Mouse (Mus musculus): ENCODE results near the gene Tmem151b.

The Tmem151b gene

DNA sequence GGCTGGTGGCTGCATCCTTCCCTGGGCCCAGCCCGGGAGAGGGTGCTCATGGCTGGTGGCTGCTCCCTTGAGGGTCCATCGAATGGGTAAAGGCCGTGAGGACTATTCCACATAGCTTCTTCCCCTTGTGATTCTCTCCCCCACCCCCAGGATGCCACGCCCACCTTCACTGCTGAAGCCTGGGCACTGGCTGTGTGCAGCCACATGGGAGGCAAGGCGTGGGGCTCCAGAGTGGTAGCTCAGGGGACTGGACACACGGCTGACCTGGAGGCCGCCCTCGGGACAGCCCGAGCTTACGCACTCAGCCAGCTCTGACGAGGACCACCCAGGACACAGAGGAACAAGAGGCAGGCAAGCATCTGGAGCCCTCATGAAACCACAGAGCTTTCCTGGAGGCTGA is 29.3 kb downstream of the Tmem151b start:
- TF ChIP-seq GATA4 (IDR thresholded peaks at IDR 0.05; ENCODE audit: insufficient replicate concordance, low read length), result no peak

GRCm38 (mm10) chr17:45518766-45519475 is 30.6 kb downstream of the Tmem151b start:
- no peak for TF ChIP-seq GATA4 (IDR thresholded peaks at IDR 0.05; ENCODE audit: insufficient replicate concordance, low read length)

GRCm38 (mm10) chr17:45517549-45518215 is 31.8 kb downstream of the Tmem151b start:
- no peak for TF ChIP-seq GATA4 (IDR thresholded peaks at IDR 0.05; ENCODE audit: insufficient replicate concordance, low read length)

DNA sequence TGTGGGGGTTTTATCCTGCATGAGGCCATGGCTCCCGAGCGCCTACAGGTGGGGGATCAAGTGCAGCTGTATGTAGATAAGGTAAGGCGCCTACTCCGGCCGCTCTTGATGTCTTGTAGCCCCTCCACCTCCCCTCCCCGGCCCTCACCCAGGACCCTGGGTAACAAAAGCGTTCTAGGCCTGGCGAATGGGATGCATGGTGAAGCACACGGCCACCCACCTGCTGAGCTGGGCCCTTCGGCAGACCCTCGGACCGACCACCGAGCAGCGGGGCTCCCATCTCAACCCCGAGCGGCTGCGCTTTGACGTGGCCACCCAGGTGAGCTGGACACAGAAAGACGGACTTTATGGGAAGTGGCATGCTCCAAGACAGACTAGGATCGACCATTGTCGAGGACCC is 32.3 kb downstream of the Tmem151b start:
- no peak for TF ChIP-seq GATA4 (IDR thresholded peaks at IDR 0.05; ENCODE audit: insufficient replicate concordance, low read length)

DNA sequence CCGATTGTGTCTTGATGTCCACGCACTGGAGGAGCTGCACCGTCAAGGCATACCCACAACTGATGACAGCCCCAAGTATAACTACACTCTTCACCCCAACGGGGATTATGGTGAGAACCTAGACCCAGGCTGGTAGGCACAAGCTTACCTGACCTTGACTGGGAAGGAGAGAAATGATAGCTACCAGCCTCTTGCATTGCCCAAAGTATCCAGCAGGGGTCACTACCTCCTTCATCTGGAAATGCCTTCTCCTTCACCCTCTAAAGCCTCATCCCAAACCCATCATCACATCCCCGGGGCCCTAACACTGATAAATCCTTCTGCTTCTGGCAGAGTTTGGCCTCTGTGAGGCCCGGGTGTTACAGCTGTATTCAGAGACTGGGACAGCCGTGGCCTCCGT is 33.0 kb downstream of the Tmem151b start:
- TF ChIP-seq GATA4 (IDR thresholded peaks at IDR 0.05; ENCODE audit: insufficient replicate concordance, low read length), result no peak

DNA sequence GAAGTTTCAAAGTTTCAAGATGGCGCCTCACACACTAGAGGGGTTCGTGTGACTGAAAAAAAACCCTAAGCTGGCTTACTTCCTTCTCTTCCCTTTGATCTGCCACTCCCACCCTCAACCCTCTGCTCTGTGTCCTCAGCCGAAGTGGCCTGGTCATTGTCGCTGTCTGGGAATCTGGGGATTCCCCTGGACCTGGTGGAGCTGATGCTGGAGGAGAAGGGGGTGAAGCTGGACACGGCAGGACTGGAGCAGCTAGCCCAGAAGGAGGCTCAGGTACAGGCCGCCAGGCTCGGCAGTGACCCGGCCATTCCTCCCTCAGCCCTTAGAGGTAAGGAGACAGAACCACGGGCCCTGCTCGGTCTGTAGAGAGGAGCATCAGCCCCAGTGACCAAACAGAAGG is 33.7 kb downstream of the Tmem151b start:
- no peak for TF ChIP-seq GATA4 (IDR thresholded peaks at IDR 0.05; ENCODE audit: insufficient replicate concordance, low read length)

DNA sequence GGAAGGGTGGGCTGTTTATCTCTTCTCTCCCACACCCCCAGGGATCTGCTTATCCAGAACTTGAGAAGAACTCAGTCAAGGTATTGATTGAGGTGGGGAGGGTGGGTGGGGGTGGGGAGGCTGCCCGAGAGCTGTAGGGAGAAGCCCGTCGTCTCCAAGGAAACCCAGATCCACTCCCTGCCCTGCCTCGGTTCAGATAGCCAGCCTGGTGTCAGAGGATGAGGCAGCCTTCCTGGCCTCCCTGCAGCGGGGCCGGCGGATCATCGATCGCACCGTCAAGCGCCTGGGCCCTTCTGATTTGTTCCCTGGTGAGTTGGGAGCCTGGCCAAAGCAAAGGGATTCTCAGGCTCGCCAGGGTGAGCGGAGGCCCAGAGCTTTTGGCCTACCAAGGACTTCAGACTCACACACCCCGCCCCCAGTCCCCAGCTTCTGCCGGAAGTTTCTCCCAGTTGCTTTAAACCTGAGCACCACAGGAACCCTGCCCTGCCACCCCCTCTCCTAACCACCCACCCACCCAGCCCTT is 34.2 kb downstream of the Tmem151b start:
- TF ChIP-seq GATA4 (IDR thresholded peaks at IDR 0.05; ENCODE audit: insufficient replicate concordance, low read length), result no peak

DNA sequence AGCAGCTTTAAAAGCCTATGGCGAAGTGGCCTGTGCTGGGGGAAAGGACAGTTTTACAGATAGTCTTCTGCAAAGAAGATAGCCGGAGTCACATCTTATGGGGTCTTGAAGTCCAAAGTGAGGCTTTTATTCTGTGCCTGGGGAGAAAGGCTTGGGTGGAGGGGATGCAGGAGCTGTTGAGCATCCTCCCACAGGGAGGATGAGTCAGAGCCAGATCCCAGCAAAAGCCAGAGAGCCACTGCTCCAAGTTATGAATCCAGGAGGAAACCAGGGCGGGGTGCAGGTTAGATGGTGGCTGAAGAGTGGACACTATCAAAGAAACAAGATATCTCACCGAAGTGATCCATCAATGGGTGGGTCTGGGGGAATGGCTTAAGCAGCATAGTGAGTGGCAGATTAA is 37.7 kb downstream of the Tmem151b start:
- no peak for TF ChIP-seq GATA4 (IDR thresholded peaks at IDR 0.05; ENCODE audit: insufficient replicate concordance, low read length)

DNA sequence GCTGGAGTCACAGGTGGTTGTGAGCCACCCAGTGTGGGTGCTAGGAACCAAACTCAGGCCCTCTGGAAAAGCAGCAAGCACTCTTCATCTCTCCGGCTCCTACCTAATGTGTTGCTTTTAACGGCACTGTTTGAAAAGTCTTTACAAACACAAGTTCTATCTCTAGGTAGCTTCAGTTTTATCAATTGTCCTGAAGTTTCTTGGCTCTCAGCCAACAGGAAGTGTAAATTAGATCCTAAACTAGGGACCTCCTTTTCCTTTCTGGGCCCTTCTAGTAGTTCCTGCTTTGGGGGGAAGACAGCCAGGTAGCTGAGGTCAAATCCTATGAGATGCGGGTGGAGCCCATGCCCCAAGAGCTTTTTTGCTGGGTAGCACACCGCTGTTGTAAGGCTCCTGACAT is 38.6 kb downstream of the Tmem151b start:
- TF ChIP-seq GATA4 (IDR thresholded peaks at IDR 0.05; ENCODE audit: insufficient replicate concordance, low read length), result no peak

GRCm38 (mm10) chr17:45506700-45507189 is 42.7 kb downstream of the Tmem151b start, which contains the start of gene Aars2:
Aars2 (plus strand) TSS chr17:45506841.
- peak; percentile 15; the same call in 1 of the 2 replicates for TF ChIP-seq GATA4 (IDR thresholded peaks at IDR 0.05; ENCODE audit: insufficient replicate concordance, low read length)

DNA sequence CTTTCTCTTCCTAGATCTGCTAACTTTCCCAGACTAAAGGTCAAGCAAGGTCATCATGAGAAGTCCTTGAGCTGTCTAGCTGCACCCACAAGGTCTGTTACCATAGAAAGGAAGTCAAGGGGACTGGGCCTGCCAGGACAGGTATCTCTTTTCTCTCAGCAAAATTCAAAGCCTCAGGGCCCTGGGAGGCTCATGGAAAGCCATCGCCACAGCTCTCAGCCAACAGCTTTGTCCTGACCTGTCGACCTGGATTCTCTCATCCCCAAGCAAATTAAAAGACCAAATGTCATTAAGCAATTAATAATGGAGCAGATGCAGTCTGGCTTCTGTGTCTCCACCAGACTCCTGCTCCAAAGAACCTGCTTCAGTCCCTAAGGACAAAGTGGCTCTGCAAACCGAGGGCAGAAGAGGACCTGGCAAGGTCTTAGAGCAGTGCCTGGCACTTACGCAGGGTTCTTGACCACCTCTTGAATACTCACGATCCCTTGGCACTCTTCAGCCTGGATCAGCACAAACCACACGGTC is 43.5 kb downstream of the Tmem151b start:
- no peak for TF ChIP-seq GATA4 (IDR thresholded peaks at IDR 0.05; ENCODE audit: insufficient replicate concordance, low read length)

DNA sequence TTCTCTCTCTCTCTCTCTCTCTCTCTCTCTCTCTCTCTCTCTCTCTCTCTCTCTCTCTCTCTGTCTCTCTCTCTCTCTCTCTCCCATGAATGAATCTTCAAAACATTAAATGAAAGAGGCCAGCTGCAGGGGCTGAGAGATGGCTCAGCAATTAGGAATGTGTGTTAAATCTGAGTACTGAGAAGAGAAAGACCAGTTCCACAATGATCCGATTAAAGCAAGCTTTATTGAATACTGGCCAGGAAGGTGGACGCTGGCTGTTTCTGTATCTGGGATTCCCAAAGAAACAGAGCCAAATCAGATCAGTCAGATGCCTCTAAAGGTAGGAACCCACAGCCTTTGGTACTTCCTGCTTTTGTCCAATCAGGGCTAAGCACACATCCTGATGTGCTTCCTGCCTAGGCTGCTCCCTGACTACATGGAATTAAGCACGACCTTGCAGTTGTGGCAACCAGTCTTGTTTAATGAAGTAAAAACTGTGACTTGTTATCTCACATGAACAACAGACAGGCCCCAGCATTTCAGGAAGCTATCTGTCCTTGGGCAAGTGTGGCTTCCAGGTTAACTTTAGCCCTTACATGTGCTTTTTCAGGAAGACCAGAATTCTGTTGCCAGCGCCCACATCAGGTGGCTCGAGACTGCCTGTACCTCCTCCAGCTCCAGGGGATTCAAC is 46.0 kb downstream of the Tmem151b start:
- TF ChIP-seq GATA4 (IDR thresholded peaks at IDR 0.05; ENCODE audit: insufficient replicate concordance, low read length), result no peak

DNA sequence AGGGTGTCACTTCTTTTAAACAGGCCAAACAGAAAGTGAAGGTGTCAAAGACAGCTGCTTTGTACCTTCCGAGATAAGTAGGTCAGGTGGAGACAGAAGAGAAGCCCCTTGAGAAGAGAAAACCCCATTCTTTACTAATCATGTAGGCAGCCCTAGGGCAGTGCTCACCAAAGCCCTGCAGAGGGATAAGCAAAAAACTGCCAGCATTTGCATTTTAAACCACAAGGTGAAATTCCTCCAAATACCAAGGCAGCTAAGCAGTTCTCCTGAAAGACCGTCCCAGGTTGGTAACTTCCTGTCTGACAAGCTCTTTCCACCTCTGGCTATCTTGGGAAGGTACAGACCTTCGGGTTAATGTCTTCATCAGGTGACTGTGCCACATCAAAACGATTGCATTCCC is 47.2 kb downstream of the Tmem151b start:
- TF ChIP-seq GATA4 (IDR thresholded peaks at IDR 0.05; ENCODE audit: insufficient replicate concordance, low read length), result no peak

DNA sequence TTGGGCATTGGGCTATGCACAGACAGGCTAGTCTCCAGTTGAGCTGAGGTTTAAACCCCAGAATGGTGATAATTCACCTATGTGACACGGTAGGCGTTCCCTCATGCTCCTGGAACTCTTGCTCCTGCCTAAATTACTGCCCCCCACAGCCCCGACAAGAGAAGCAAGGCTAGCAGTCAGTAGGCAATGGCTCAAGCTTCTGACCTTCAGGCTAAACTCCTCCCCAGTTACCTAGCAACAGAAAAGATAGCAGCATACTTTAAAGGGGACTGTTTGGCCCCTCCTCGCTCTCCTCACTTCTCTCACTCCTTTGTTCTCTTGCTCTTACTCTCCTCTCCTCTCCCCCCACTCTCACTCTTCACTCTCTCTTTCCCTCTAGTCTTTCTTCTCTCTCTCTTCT is 48.5 kb downstream of the Tmem151b start:
- no peak for TF ChIP-seq GATA4 (IDR thresholded peaks at IDR 0.05; ENCODE audit: insufficient replicate concordance, low read length)

GRCm38 (mm10) chr17:45499516-45499915 is 50.0 kb downstream of the Tmem151b start:
- TF ChIP-seq GATA4 (IDR thresholded peaks at IDR 0.05; ENCODE audit: insufficient replicate concordance, low read length), result no peak
